Mouse (Mus musculus) cerebellum, adult 2 months (tissue): ENCODE measurements around the gene Coq8b. TPM values are rescaled to one million over a fixed set of nuclear protein-coding genes. Genes with fewer than 3 reads are reported as not detected.

Experiments used
- DNase-seq, 2 experiments: peaks; one replicate each; pipeline ENCODE4 v3.0.0; 2021
- H3K27ac ChIP-seq: fragments of 200-500 bp; 2 replicates; pipeline ENCODE4 v1.5.1; 2012; ENCODE audit warnings: low read length, control low read depth, inconsistent platforms; ENCODE audit not compliant: insufficient read depth
- H3K27me3 ChIP-seq: fragments of 200-500 bp; 2 replicates; pipeline ENCODE4 v1.6.1; 2012; ENCODE audit warnings: inconsistent platforms, mild to moderate bottlenecking, low read length, moderate library complexity; ENCODE audit not compliant: control insufficient read depth, insufficient read depth
- H3K4me1 ChIP-seq: fragments of 200-500 bp; 2 replicates; pipeline ENCODE4 v1.6.1; 2011; ENCODE audit warnings: low read length; ENCODE audit not compliant: control insufficient read depth, insufficient read depth
- H3K4me3 ChIP-seq: fragments of 200-500 bp; replicated peaks from 2 replicates; pipeline ENCODE3; 2011; ENCODE audit warnings: mild to moderate bottlenecking, low read depth, low read length, control low read depth; ENCODE audit not compliant: insufficient read depth
- CTCF ChIP-seq: fragments of 200-500 bp; IDR thresholded peaks from 2 replicates; pipeline ENCODE4 v1.5.1; 2011; ENCODE audit warnings: low read depth, mild to moderate bottlenecking, control low read depth, low read length, moderate library complexity, borderline replicate concordance; ENCODE audit not compliant: insufficient read depth
- POLR2A ChIP-seq: fragments of 200-500 bp; IDR thresholded peaks from 2 replicates; pipeline ENCODE4 v1.6.1; 2011; ENCODE audit warnings: low read length, control low read depth, borderline replicate concordance; ENCODE audit not compliant: insufficient read depth
- WGBS: fragments of 180-500 bp; shearing (Covaris S2); methylation state at CpG from one replicate; pipeline ENCODE4 v1.1.7; 2018; 5-methylcytosine and 5-hydroxymethylcytosine counted together
- polyA plus RNA-seq: library from polyadenylated mRNA; depleted of rRNA; stranded (reverse); fragments of >200 nt; gene quantifications from 2 replicates; pipeline ENCODE4 v1.2.3, GENCODE M21; 2012

Gene Coq8b
- polyA plus RNA-seq, 1 experiment: 20.8 TPM

GRCm38 (mm10) chr7:27277191-27277590 lies 44.4 kb downstream of the Coq8b start:
- DNase-seq: no peak
- TF ChIP-seq POLR2A (no peak), CTCF (peak; percentile 41; the same call in 1 of the 2 replicates)
- H3K4me3 ChIP-seq: no peak overlapping the region
- H3K27ac ChIP-seq: no peak overlapping the region
- no peaks in the 10 kb centered on the region for H3K27me3 ChIP-seq
- 94% methylated on average over 3 of the region's 3 CpGs for WGBS
- no peaks in the 10 kb centered on the region for H3K4me1 ChIP-seq

GRCm38 (mm10) chr7:27281717-27282116 lies 48.9 kb downstream of the Coq8b start:
- Histone ChIP-seq H3K27ac (no peak overlapping the region), H3K4me1 (no peaks in the 10 kb centered on the region), H3K27me3 (no peaks in the 10 kb centered on the region), H3K4me3 (no peak overlapping the region)
- DNase-seq: no peak
- WGBS: 64% methylated on average over 13 of the region's 13 CpGs
- TF ChIP-seq POLR2A (no peak), CTCF (no peak)

- no peak overlapping the region for H3K4me3 ChIP-seq
- DNase-seq: no peak
- no peak for TF ChIP-seq POLR2A
- TF ChIP-seq CTCF: no peak
- 64% methylated on average over 4 of the region's 4 CpGs for WGBS
- H3K27ac ChIP-seq: no peak overlapping the region
- no peaks in the 10 kb centered on the region for H3K4me1 ChIP-seq
- no peaks in the 10 kb centered on the region for H3K27me3 ChIP-seq
Measured at GRCm38 (mm10) chr7:27282225-27282624, 49.4 kb downstream of the Coq8b start.

- H3K27ac ChIP-seq: no peak overlapping the region
- 4% methylated on average over 28 of the region's 28 CpGs for WGBS
- peak; percentile 37 to 46 for DNase-seq
- TF ChIP-seq POLR2A (no peak), CTCF (peak; percentile 42; the same call in 1 of the 2 replicates)
- no peaks in the 10 kb centered on the region for H3K4me1 ChIP-seq
- no peaks in the 10 kb centered on the region for H3K27me3 ChIP-seq
- H3K4me3 ChIP-seq: no peak overlapping the region
Measured at GRCm38 (mm10) chr7:27284865-27285697, 52.3 kb downstream of the Coq8b start.

GRCm38 (mm10) chr7:27285698-27286066 lies 52.9 kb downstream of the Coq8b start:
- WGBS: 5% methylated on average over 8 of the region's 8 CpGs
- TF ChIP-seq POLR2A (no peak), CTCF (peak; percentile 73)
- Histone ChIP-seq H3K4me3 (no peak overlapping the region), H3K27me3 (no peaks in the 10 kb centered on the region), H3K4me1 (no peaks in the 10 kb centered on the region), H3K27ac (no peak overlapping the region)
- DNase-seq: peak; percentile 55 to 61

- Histone ChIP-seq H3K4me1 (no peaks in the 10 kb centered on the region), H3K27ac (no peak overlapping the region), H3K4me3 (no peak overlapping the region), H3K27me3 (no peaks in the 10 kb centered on the region)
- TF ChIP-seq POLR2A (no peak), CTCF (no peak)
- WGBS: 89% methylated on average over 7 of the region's 7 CpGs
- DNase-seq: no peak
Measured at GRCm38 (mm10) chr7:27288732-27289131, 55.9 kb downstream of the Coq8b start.

- TF ChIP-seq POLR2A: no peak
- Histone ChIP-seq H3K27me3 (no peaks in the 10 kb centered on the region), H3K4me1 (no peaks in the 10 kb centered on the region), H3K27ac (no peak overlapping the region), H3K4me3 (no peak overlapping the region)
- WGBS: 67% methylated on average over 2 of the region's 2 CpGs
- no peak for DNase-seq
Measured at GRCm38 (mm10) chr7:27290555-27290954, 57.7 kb downstream of the Coq8b start.

GRCm38 (mm10) chr7:27291795-27292466 lies 59.1 kb downstream of the Coq8b start:
- TF ChIP-seq CTCF (no peak), POLR2A (no peak)
- 73% methylated on average over 12 of the region's 12 CpGs for WGBS
- Histone ChIP-seq H3K27ac (no peak overlapping the region), H3K4me1 (no peaks in the 10 kb centered on the region), H3K4me3 (no peak overlapping the region), H3K27me3 (no peaks in the 10 kb centered on the region)
- no peak for DNase-seq
